Mouse (Mus musculus) CH12.LX (cell line): ENCODE results near the gene Scnn1a. TPM values are rescaled to one million over a fixed set of nuclear protein-coding genes. Genes with fewer than 3 reads are reported as not detected.

Source experiments
- DNase-seq: peaks from one replicate; pipeline ENCODE4 v3.0.0-alpha.2; 2013; ENCODE audit errors: extremely low read depth
- H3K27ac ChIP-seq: 2 replicates; pipeline ENCODE4 v1.5.1; 2012; ENCODE audit warnings: low read depth, mild to moderate bottlenecking, control low read depth, moderate library complexity; ENCODE audit not compliant: insufficient read depth
- H3K27me3 ChIP-seq: replicated peaks from 2 replicates; pipeline ENCODE3; 2012; ENCODE audit warnings: inconsistent platforms
- H3K36me3 ChIP-seq, 2 experiments: replicated peaks in 1 of 2; 2 replicates each; pipeline versions ENCODE3 to v1.6.1; 2012; ENCODE audit warnings: inconsistent platforms in 1 of 2, low read length in 1 of 2, mild to moderate bottlenecking in 1 of 2, mixed read lengths in 1 of 2, moderate library complexity in 1 of 2; ENCODE audit not compliant: control insufficient read depth in 1 of 2, insufficient read depth in 1 of 2
- H3K4me1 ChIP-seq, 2 experiments: 2 replicates each; pipeline ENCODE4 v1.6.1; 2012; ENCODE audit warnings: inconsistent platforms in 1 of 2, moderate library complexity in 1 of 2; ENCODE audit not compliant: insufficient read depth in 2 of 2, control insufficient read depth in 1 of 2
- H3K4me2 ChIP-seq: 2 replicates; pipeline ENCODE4 v1.6.1; 2012; ENCODE audit warnings: low read depth, mild to moderate bottlenecking, control low read depth; ENCODE audit not compliant: poor library complexity, insufficient read depth, severe bottlenecking
- H3K4me3 ChIP-seq, 3 experiments: fragments of 150-350 bp in 1 of 3; sonication (generic) in 1 of 3; replicated peaks in 1 of 3; 2 replicates each; pipeline versions ENCODE3 to v1.5.1; 2011 to 2012; ENCODE audit warnings: low read depth in 2 of 3, low read length in 2 of 3, mild to moderate bottlenecking in 2 of 3, moderate library complexity in 2 of 3, control low read depth in 1 of 3, improper control_type of control experiment in 1 of 3, inconsistent platforms in 1 of 3, mixed read lengths in 1 of 3; ENCODE audit not compliant: poor library complexity in 1 of 3
- H3K79me2 ChIP-seq: replicated peaks from 2 replicates; pipeline ENCODE4 v1.6.1; 2012; ENCODE audit warnings: mild to moderate bottlenecking, moderate library complexity; ENCODE audit not compliant: control insufficient read depth, poor library complexity, insufficient read depth, severe bottlenecking; ENCODE audit errors: extremely low read depth
- H3K9ac ChIP-seq: 2 replicates; pipeline ENCODE4 v1.6.1; 2012; ENCODE audit warnings: low read depth, mild to moderate bottlenecking, control low read depth, moderate library complexity; ENCODE audit not compliant: insufficient read depth
- H3K9me3 ChIP-seq: replicated peaks from 2 replicates; pipeline ENCODE3; 2012; ENCODE audit warnings: low read length, inconsistent platforms, mixed read lengths
- CTCF ChIP-seq, 2 experiments: IDR thresholded peaks in 1 of 2; conservative IDR thresholded peaks in 1 of 2; 2 replicates each; pipeline ENCODE4 v1.5.1; 2011 to 2012; ENCODE audit warnings: low read depth in 2 of 2, low read length in 2 of 2, improper control_type of control experiment in 1 of 2, inconsistent platforms in 1 of 2, mild to moderate bottlenecking in 1 of 2, moderate library complexity in 1 of 2
- E2F4 ChIP-seq: IDR thresholded peaks from 2 replicates; pipeline ENCODE4 v1.6.1; 2011; ENCODE audit warnings: low read depth, low read length, improper control_type of control experiment; ENCODE audit not compliant: insufficient replicate concordance
- ELF1 ChIP-seq: IDR thresholded peaks from 2 replicates; pipeline ENCODE4 v1.6.1; 2014; ENCODE audit warnings: low read depth, mild to moderate bottlenecking, inconsistent platforms, low read length, improper control_type of control experiment
- ETS1 ChIP-seq: conservative IDR thresholded peaks from 2 replicates; pipeline ENCODE4 v1.6.1; 2012; ENCODE audit warnings: low read depth, mild to moderate bottlenecking, inconsistent platforms, low read length, improper control_type of control experiment, moderate library complexity
- GABPA ChIP-seq: IDR thresholded peaks from 2 replicates; pipeline ENCODE4 v1.6.1; 2012; ENCODE audit warnings: low read depth, low read length, improper control_type of control experiment, inconsistent platforms; ENCODE audit not compliant: insufficient replicate concordance
- JUN ChIP-seq: IDR thresholded peaks from 2 replicates; pipeline ENCODE4 v1.6.1; 2011; ENCODE audit warnings: low read depth, mild to moderate bottlenecking, low read length, improper control_type of control experiment, moderate library complexity; ENCODE audit not compliant: insufficient read depth
- JUND ChIP-seq: conservative IDR thresholded peaks from 2 replicates; pipeline ENCODE4 v1.6.1; 2011; ENCODE audit warnings: low read depth, low read length, improper control_type of control experiment
- KAT2A ChIP-seq: IDR thresholded peaks from 2 replicates; pipeline ENCODE4 v1.6.1; 2012; ENCODE audit warnings: low read length, improper control_type of control experiment, inconsistent platforms; ENCODE audit not compliant: insufficient replicate concordance
- MAZ ChIP-seq: IDR thresholded peaks from 2 replicates; pipeline ENCODE4 v1.6.1; 2012; ENCODE audit warnings: low read depth, mild to moderate bottlenecking, inconsistent platforms, low read length, improper control_type of control experiment, moderate library complexity
- MXI1 ChIP-seq: IDR thresholded peaks from 2 replicates; pipeline ENCODE4 v1.6.1; 2011; ENCODE audit warnings: mild to moderate bottlenecking, low read depth, low read length, improper control_type of control experiment
- MYC ChIP-seq: IDR thresholded peaks from 2 replicates; pipeline ENCODE4 v1.6.1; 2011; ENCODE audit warnings: low read depth, mild to moderate bottlenecking, improper control_type of control experiment, low read length
- POLR2AphosphoS2 ChIP-seq: IDR thresholded peaks from 2 replicates; pipeline ENCODE4 v1.6.1; 2011; ENCODE audit warnings: low read depth, low read length, improper control_type of control experiment
- RAD21 ChIP-seq: IDR thresholded peaks from 2 replicates; pipeline ENCODE4 v1.6.1; 2011; ENCODE audit warnings: low read depth, mild to moderate bottlenecking, low read length, improper control_type of control experiment, moderate library complexity
- SIN3A ChIP-seq: IDR thresholded peaks from 2 replicates; pipeline ENCODE4 v1.6.1; 2012; ENCODE audit warnings: low read length, improper control_type of control experiment, inconsistent platforms
- SMC3 ChIP-seq: IDR thresholded peaks from 2 replicates; pipeline ENCODE4 v1.6.1; 2011; ENCODE audit warnings: low read depth, low read length, improper control_type of control experiment
- TCF12 ChIP-seq: IDR thresholded peaks from 2 replicates; pipeline ENCODE4 v1.6.1; 2014; ENCODE audit warnings: low read depth, mild to moderate bottlenecking, inconsistent platforms, low read length, improper control_type of control experiment
- USF2 ChIP-seq: conservative IDR thresholded peaks from 2 replicates; pipeline ENCODE4 v1.6.1; 2011; ENCODE audit warnings: low read depth, low read length, improper control_type of control experiment
- ZKSCAN1 ChIP-seq: IDR thresholded peaks from 2 replicates; pipeline ENCODE4 v1.6.1; 2012; ENCODE audit warnings: low read depth, inconsistent platforms, low read length, improper control_type of control experiment, borderline replicate concordance
- dilution Hi-C: fragments of 300-500 bp; cut with MboI; formaldehyde crosslinking; loops from 2 replicates; pipeline ENCODE4 v1.14.3; 2020; ENCODE audit warnings: low sequenced_read_pairs; ENCODE audit not compliant: extremely low pct_unique_long_range_greater_than_20kb, extremely low pct_ligation_motif_present
- in situ Hi-C: fragments of 300-500 bp; cut with MboI; formaldehyde crosslinking; loops from 3 replicates; pipeline ENCODE4 v1.14.3; 2019; ENCODE audit warnings: low sequenced_read_pairs, low pct_ligation_motif_present, low pct_unique_long_range_greater_than_20kb, mixed read lengths
- polyA plus RNA-seq: library from polyadenylated mRNA; unstranded; fragments of >175 nt; gene quantifications from 2 replicates; pipeline ENCODE4 v1.2.1, GENCODE M21; 2012; ENCODE audit warnings: low read depth; ENCODE audit not compliant: insufficient read length
- total RNA-seq, 2 experiments: library from RNA; depleted of rRNA; stranded (reverse); fragments of 300-350 nt in 1 of 2; fragments of >200 nt in 1 of 2; gene quantifications; 2 replicates each; pipeline ENCODE4 v1.2.3; 2012 to 2014

Gene Scnn1a
- total and polyA plus RNA-seq, 3 experiments = not detected

GRCm38 (mm10) chr6:125323547-125323946 is 3.1 kb downstream of the Scnn1a start:
- dilution Hi-C loops (no loop called here), in situ Hi-C loops (no loop called here)
- no peaks in the 10 kb centered on the region for H3K79me2 ChIP-seq
- no peak overlapping the region for H3K4me3 ChIP-seq
- peaks cover 98% of the 10 kb centered on the region for H3K27me3 ChIP-seq
- no peaks in the 10 kb centered on the region for H3K36me3 ChIP-seq
- H3K4me1 ChIP-seq = no peaks in the 10 kb centered on the region
- H3K4me2 ChIP-seq = no peak overlapping the region
- H3K9me3 ChIP-seq = no peaks in the 10 kb centered on the region
- no peak overlapping the region for H3K9ac ChIP-seq
- no peak for DNase-seq
- TF ChIP-seq E2F4 = no peak
- no peak for TF ChIP-seq MAZ
- TF ChIP-seq TCF12 = no peak
- TF ChIP-seq SIN3A = no peak
- no peak for TF ChIP-seq POLR2AphosphoS2
- no peak for TF ChIP-seq JUN
- TF ChIP-seq MYC = no peak
- TF ChIP-seq ETS1 = no peak
- TF ChIP-seq KAT2A = no peak
- TF ChIP-seq CTCF (conservative IDR thresholded peaks at IDR 0.05 in 1 of 2, IDR thresholded peaks at IDR 0.05 in 1 of 2; ENCODE audit: low read depth in 2 of 2, low read length in 2 of 2) = no peak
- no peak for TF ChIP-seq RAD21
- TF ChIP-seq SMC3 = no peak
- TF ChIP-seq GABPA = no peak
- TF ChIP-seq, all 38 proteins: peak for 0
- H3K27ac ChIP-seq = no peak overlapping the region

DNA sequence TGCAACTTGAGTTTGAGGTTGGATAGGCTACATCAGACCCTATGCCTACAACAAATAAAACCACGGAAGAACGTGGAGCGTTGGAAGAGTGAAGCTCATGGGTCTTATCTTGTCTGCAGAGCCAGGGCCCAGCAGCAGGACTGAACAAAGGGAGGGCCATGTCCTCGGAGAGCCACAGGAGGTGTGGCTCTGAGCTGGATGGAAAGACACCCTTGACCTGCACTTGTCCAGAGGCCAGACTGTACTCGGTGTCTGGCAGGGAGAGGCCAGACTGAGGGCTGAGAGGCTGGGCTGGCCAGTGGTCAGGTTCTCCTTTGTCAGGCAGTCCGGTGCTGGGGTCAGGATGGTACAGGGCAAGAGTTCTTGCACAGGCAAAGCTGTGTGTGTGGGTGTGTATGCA is 4.9 kb downstream of the Scnn1a start:
- Histone ChIP-seq H3K36me3 (no peaks in the 10 kb centered on the region), H3K79me2 (no peaks in the 10 kb centered on the region), H3K4me2 (no peak overlapping the region), H3K9me3 (no peaks in the 10 kb centered on the region), H3K27me3 (peaks cover 93% of the 10 kb centered on the region), H3K4me3 (no peak overlapping the region), H3K9ac (no peak overlapping the region), H3K4me1 (no peaks in the 10 kb centered on the region), H3K27ac (no peak overlapping the region)
- no peak for DNase-seq
- in situ Hi-C loops (no loop called here), dilution Hi-C loops (no loop called here)
- TF ChIP-seq TCF12 (no peak), ZKSCAN1 (no peak), USF2 (no peak), JUND (no peak), MXI1 (no peak), ELF1 (no peak), SIN3A (no peak), RAD21 (no peak)
